Mouse (Mus musculus): Measurements from ENCODE around the gene Tmem266. TPM values are rescaled to one million over a fixed set of nuclear protein-coding genes. Genes with fewer than 3 reads are reported as not detected.

Tmem266 gene
- total RNA-seq, 2 experiments from 2014 or later, result not detected

- ATAC-seq (ENCODE audit: poor library complexity, severe bottlenecking), result peak; percentile 51
Measured at GRCm38 (mm10) chr9:55391909-55392658, 65.4 kb downstream of the Tmem266 start.

- peak; percentile 96 for ATAC-seq (ENCODE audit: poor library complexity, severe bottlenecking)
Measured at GRCm38 (mm10) chr9:55395650-55396049, 68.9 kb downstream of the Tmem266 start.

GRCm38 (mm10) chr9:55398985-55399554 is 72.4 kb downstream of the Tmem266 start:
- ATAC-seq (ENCODE audit: poor library complexity, severe bottlenecking), result no peak

GRCm38 (mm10) chr9:55402276-55402675 is 75.6 kb downstream of the Tmem266 start:
- ATAC-seq (ENCODE audit: poor library complexity, severe bottlenecking), result no peak

GRCm38 (mm10) chr9:55404256-55404655 is 77.5 kb downstream of the Tmem266 start:
- no peak for ATAC-seq (ENCODE audit: poor library complexity, severe bottlenecking)

- ATAC-seq (ENCODE audit: poor library complexity, severe bottlenecking), result no peak
Measured at GRCm38 (mm10) chr9:55404976-55405702, 78.4 kb downstream of the Tmem266 start.

GRCm38 (mm10) chr9:55406773-55407172 is 80.1 kb downstream of the Tmem266 start:
- no peak for ATAC-seq (ENCODE audit: poor library complexity, severe bottlenecking)

GRCm38 (mm10) chr9:55408851-55409250 is 82.1 kb downstream of the Tmem266 start:
- ATAC-seq (ENCODE audit: poor library complexity, severe bottlenecking), result no peak

GRCm38 (mm10) chr9:55409833-55410232 is 83.1 kb downstream of the Tmem266 start:
- no peak for ATAC-seq (ENCODE audit: poor library complexity, severe bottlenecking)

GRCm38 (mm10) chr9:55410430-55410829 is 83.7 kb downstream of the Tmem266 start:
- no peak for ATAC-seq (ENCODE audit: poor library complexity, severe bottlenecking)

- ATAC-seq (ENCODE audit: poor library complexity, severe bottlenecking), result no peak
Measured at GRCm38 (mm10) chr9:55411154-55411553, 84.4 kb downstream of the Tmem266 start.

- ATAC-seq (ENCODE audit: poor library complexity, severe bottlenecking), result no peak
Measured at GRCm38 (mm10) chr9:55421786-55422185, 95.1 kb downstream of the Tmem266 start.

GRCm38 (mm10) chr9:55423451-55424424 is 97.0 kb downstream of the Tmem266 start:
- ATAC-seq (ENCODE audit: poor library complexity, severe bottlenecking), result no peak

GRCm38 (mm10) chr9:55425271-55425810 is 98.6 kb downstream of the Tmem266 start:
- ATAC-seq (ENCODE audit: poor library complexity, severe bottlenecking), result no peak

- ATAC-seq (ENCODE audit: poor library complexity, severe bottlenecking), result peak; percentile 82
Measured at GRCm38 (mm10) chr9:55429242-55429975, 102.7 kb downstream of the Tmem266 start.

GRCm38 (mm10) chr9:55430133-55430532 is 103.4 kb downstream of the Tmem266 start:
- no peak for ATAC-seq (ENCODE audit: poor library complexity, severe bottlenecking)

GRCm38 (mm10) chr9:55432306-55433289 is 105.9 kb downstream of the Tmem266 start:
- no peak for ATAC-seq (ENCODE audit: poor library complexity, severe bottlenecking)

- no peak for ATAC-seq (ENCODE audit: poor library complexity, severe bottlenecking)
Measured at GRCm38 (mm10) chr9:55433875-55434274, 107.2 kb downstream of the Tmem266 start.

All from megakaryocyte, adult 5-6 weeks (primary cell).